Comparison of ENCODE assay signal across 9 mouse cellular contexts in genomic region chr6:118373294-118373693, GRCm38 (mm10). TPM values are rescaled to one million over a fixed set of nuclear protein-coding genes. Genes with fewer than 3 reads are reported as not detected.
A peak's percentile ranks its signal among the peaks of the same experiment; 100 is the strongest.
DNase-seq lines count a peak whose midpoint lies in the region; ATAC-seq and TF ChIP-seq lines count a peak whose summit lies in the region.
"Had no signal": no experiment of that assay in that cellular context is flagged by ENCODE, and none has a peak within 500 bp of the region (broad histone marks: within the 10 kb centered on the region; RNA-seq: fewer than 3 reads in every experiment).

No protein-coding gene starts in this region.

- TF ChIP-seq CTCF in intestine, postnatal 0 days (IDR thresholded peaks at IDR 0.05; ENCODE audit: low read depth): peak; percentile 76
- peak; percentile 67 for TF ChIP-seq CTCF in bone marrow macrophage, adult 2 months (IDR thresholded peaks at IDR 0.05; ENCODE audit: low read depth, low read length)
- TF ChIP-seq CTCF in gastrocnemius, adult 2 months (IDR thresholded peaks at IDR 0.05): peak; percentile 78

- no peak overlapping the region for H3K4me3 ChIP-seq in intestine, postnatal 0 days (ENCODE audit: low read depth, low read length)
- no peak overlapping the region for H3K4me3 ChIP-seq in intestine, embryonic 16.5 days (ENCODE audit: low read length)
- H3K4me3 ChIP-seq in bone marrow macrophage, adult 2 months (ENCODE audit: insufficient read depth, low read length): no peak overlapping the region
- H3K4me3 ChIP-seq in gastrocnemius, adult 2 months: no peak overlapping the region
- H3K4me3 ChIP-seq: liver, embryonic 15.5 days had no signal

- H3K4me2 ChIP-seq in intestine, postnatal 0 days (replicated peaks; ENCODE audit: low read depth): no peak overlapping the region
- H3K4me2 ChIP-seq in intestine, embryonic 16.5 days (ENCODE audit: low read depth, low read length): no peak overlapping the region
- H3K4me2 ChIP-seq: liver, embryonic 15.5 days had no signal

- H3K36me3 ChIP-seq in intestine, postnatal 0 days (ENCODE audit: control insufficient read depth, insufficient read depth): no peaks in the 10 kb centered on the region
- no peaks in the 10 kb centered on the region for H3K36me3 ChIP-seq in intestine, embryonic 16.5 days (ENCODE audit: control insufficient read depth, insufficient read depth, low read length)
- H3K36me3 ChIP-seq: liver, embryonic 15.5 days had no signal

- peak; percentile 59 for DNase-seq in ES-CJ7 (ENCODE audit: low read depth, low spot score)
- DNase-seq in gastrocnemius, adult 2 months: peak; percentile 75
- DNase-seq in left cerebral cortex, adult 11 months (ENCODE audit: low spot score): peak; percentile 16
- DNase-seq in ovary, postnatal 14 days (ENCODE audit: low spot score): peak; percentile 51

- no peaks in the 10 kb centered on the region for H3K4me1 ChIP-seq in intestine, postnatal 0 days (replicated peaks; ENCODE audit: control insufficient read depth, insufficient read depth, low read length)
- peaks cover 4% of the 10 kb centered on the region; the same call in 1 of the 2 replicates for H3K4me1 ChIP-seq in intestine, embryonic 16.5 days (ENCODE audit: control insufficient read depth, insufficient read depth, low read length)
- H3K4me1 ChIP-seq in bone marrow macrophage, adult 2 months (ENCODE audit: control insufficient read depth, insufficient read depth, low read length): peaks cover 2% of the 10 kb centered on the region; the same call in 1 of the 2 replicates
- H3K4me1 ChIP-seq: liver, embryonic 15.5 days had no signal

- 28% methylated on average over 5 of the region's 5 CpGs for WGBS in intestine, postnatal 0 days
- WGBS in intestine, embryonic 16.5 days: 38% methylated on average over 5 of the region's 5 CpGs

- H3K9ac ChIP-seq in intestine, postnatal 0 days (ENCODE audit: low read depth, low read length): no peak overlapping the region
- no peak overlapping the region for H3K9ac ChIP-seq in intestine, embryonic 16.5 days (ENCODE audit: low read depth, low read length)
- H3K9ac ChIP-seq: liver, embryonic 15.5 days had no signal

- no peak for TF ChIP-seq POLR2A in bone marrow macrophage, adult 2 months (IDR thresholded peaks at IDR 0.05; ENCODE audit: borderline replicate concordance, low read depth, low read length)

- intact Hi-C loops in gastrocnemius, adult 2 months (cut with DNase I): no loop called here

- no peak overlapping the region for H3K27ac ChIP-seq in intestine, postnatal 0 days (ENCODE audit: low read depth, low read length)
- no peak overlapping the region for H3K27ac ChIP-seq in intestine, embryonic 16.5 days (ENCODE audit: low read length)
- H3K27ac ChIP-seq in bone marrow macrophage, adult 2 months (ENCODE audit: insufficient read depth, low read depth, low read length): no peak overlapping the region
- H3K27ac ChIP-seq in gastrocnemius, adult 2 months: no peak overlapping the region
- H3K27ac ChIP-seq: liver, embryonic 15.5 days had no signal

- no peaks in the 10 kb centered on the region for H3K9me3 ChIP-seq in intestine, postnatal 0 days (ENCODE audit: control insufficient read depth)
- no peaks in the 10 kb centered on the region for H3K9me3 ChIP-seq in intestine, embryonic 16.5 days (ENCODE audit: control insufficient read depth, low read length)
- H3K9me3 ChIP-seq: liver, embryonic 15.5 days had no signal

- H3K27me3 ChIP-seq in intestine, postnatal 0 days (replicated peaks; ENCODE audit: control insufficient read depth, insufficient read depth, low read length): no peaks in the 10 kb centered on the region
- no peaks in the 10 kb centered on the region for H3K27me3 ChIP-seq in intestine, embryonic 16.5 days (replicated peaks; ENCODE audit: control insufficient read depth, insufficient read depth, low read length)

- no peak for ATAC-seq in intestine, postnatal 0 days
- no peak for ATAC-seq in intestine, embryonic 16.5 days
- no peak for ATAC-seq in erythroblast, adult 5-6 weeks (replicated peaks; ENCODE audit: low FRiP score, poor library complexity, severe bottlenecking)

RNA-seq across cellular contexts. Expression of gene Bms1, which starts 46.0 kb away (rescaled TPM):
- 8.1 and 8.2 TPM in 2 replicates for polyA plus RNA-seq in intestine, postnatal 0 days (2015; fragmentation: Nextera tagmentation; extraction: Ambion mirVana)
- polyA plus RNA-seq in intestine, embryonic 16.5 days (2015; fragmentation: Nextera tagmentation; extraction: Ambion mirVana): 24.2 and 25.1 TPM in 2 replicates
- polyA plus RNA-seq in bone marrow macrophage, adult 2 months (2012; ENCODE audit: insufficient read depth, insufficient read length, missing spikeins): 21.6 and 26.0 TPM in 2 replicates
- 10 to 100 TPM; 26.3 to 27.0 TPM for total RNA-seq in gastrocnemius, adult 2 months (2021)
- 9.4 and 13.3 TPM in 2 replicates for total RNA-seq in erythroblast, adult 5-6 weeks (2015; ENCODE audit: low replicate concordance)
- total RNA-seq in erythroblast, adult 5-6 weeks (2017; ENCODE audit: low replicate concordance): 21.5 and 24.4 TPM in 2 replicates

Comparison
In these comparisons a context has a peak if more than half of its experiments do, and no peak if none do; other contexts are left out.
1. DNase-seq: peak in every context shown above with its lines; median percentile 75 in gastrocnemius, adult 2 months; 59 in ES-CJ7; 51 in ovary, postnatal 14 days; 16 in left cerebral cortex, adult 11 months.